Mouse (Mus musculus): ENCODE data around the gene Hoxa3.

Hoxa3 gene

GRCm38 (mm10) chr6:52233546-52234427 lies 20.7 kb upstream of the Hoxa3 start:
- CTCF ChIA-PET = interaction anchor here (0.5 to 0.9 kb wide), 3 partner anchors 11 to 55 kb away, joined by 3 to 11 read pairs (median 3); no protein-coding TSS in a partner anchor

- CTCF ChIA-PET = interaction anchor here (0.6 to 0.9 kb wide), 3 partner anchors 10 to 1049 kb away, joined by 3 read pairs; no protein-coding TSS in a partner anchor
Measured at GRCm38 (mm10) chr6:52232984-52233545, 19.9 kb upstream of the Hoxa3 start.

GRCm38 (mm10) chr6:52232568-52232965 lies 19.4 kb upstream of the Hoxa3 start:
- CTCF ChIA-PET = interaction anchor here (0.6 kb wide), 2 partner anchors 24 to 1049 kb away, joined by 3 to 4 read pairs; no protein-coding TSS in a partner anchor

- CTCF ChIA-PET = interaction anchor here (0.6 kb wide), 1 partner anchor 25 kb away, joined by 4 read pairs; no protein-coding TSS in a partner anchor
Measured at GRCm38 (mm10) chr6:52231885-52232567, 18.9 kb upstream of the Hoxa3 start.

GRCm38 (mm10) chr6:52230516-52231165 lies 17.5 kb upstream of the Hoxa3 start, which contains the start of gene Hoxa9:
Hoxa9 (minus strand) TSS chr6:52231089.
- CTCF ChIA-PET = interaction anchor here (0.6 to 0.7 kb wide), 3 partner anchors 16 to 364 kb away, joined by 4 to 6 read pairs (median 5); no protein-coding TSS in a partner anchor

- CTCF ChIA-PET = interaction anchor here (0.7 to 0.9 kb wide), 5 partner anchors 11 to 363 kb away, joined by 3 to 5 read pairs (median 3); partner anchors contain the start of gene Hoxa10
Measured at GRCm38 (mm10) chr6:52229558-52230416, 16.7 kb upstream of the Hoxa3 start.

- CTCF ChIA-PET = interaction anchor here (0.7 to 0.9 kb wide), 5 partner anchors 11 to 337 kb away, joined by 3 read pairs; partner anchors contain the start of gene Hoxa10
Measured at GRCm38 (mm10) chr6:52228475-52229465, 15.6 kb upstream of the Hoxa3 start.

- CTCF ChIA-PET = interaction anchor here (0.6 kb wide), 1 partner anchor 535 kb away, joined by 5 read pairs; no protein-coding TSS in a partner anchor
Measured at GRCm38 (mm10) chr6:52227470-52228222, 14.5 kb upstream of the Hoxa3 start.

- CTCF ChIA-PET = no interaction called here
Measured at GRCm38 (mm10) chr6:52226569-52227257, 13.6 kb upstream of the Hoxa3 start.

GRCm38 (mm10) chr6:52225612-52226568 lies 12.8 kb upstream of the Hoxa3 start:
- CTCF ChIA-PET = interaction anchor here (0.6 to 1.0 kb wide), 2 partner anchors 727 to 1019 kb away, joined by 3 read pairs; no protein-coding TSS in a partner anchor

- CTCF ChIA-PET = interaction anchor here (0.6 to 1.0 kb wide), 3 partner anchors 252 to 1018 kb away, joined by 3 read pairs; no protein-coding TSS in a partner anchor
Measured at GRCm38 (mm10) chr6:52224895-52225611, 11.9 kb upstream of the Hoxa3 start.

- CTCF ChIA-PET = interaction anchor here (0.6 to 0.9 kb wide), 5 partner anchors 15 to 253 kb away, joined by 3 to 4 read pairs (median 3); no protein-coding TSS in a partner anchor
Measured at GRCm38 (mm10) chr6:52223939-52224760, 11.0 kb upstream of the Hoxa3 start.

- CTCF ChIA-PET = interaction anchor here (0.6 to 0.7 kb wide), 2 partner anchors 11 to 19 kb away, joined by 3 to 5 read pairs; no protein-coding TSS in a partner anchor
Measured at GRCm38 (mm10) chr6:52222729-52223128, 9.6 kb upstream of the Hoxa3 start.

GRCm38 (mm10) chr6:52221993-52222685 lies 9.0 kb upstream of the Hoxa3 start:
- CTCF ChIA-PET = interaction anchor here (0.6 to 1.2 kb wide), 4 partner anchors 11 to 605 kb away, joined by 3 to 5 read pairs (median 4); no protein-coding TSS in a partner anchor
